Mouse (Mus musculus): ENCODE measurements around the gene Gm44973. TPM values are rescaled to one million over a fixed set of nuclear protein-coding genes. Genes with fewer than 3 reads are reported as not detected.
A peak's percentile ranks its signal among the peaks of the same experiment; 100 is the strongest.

The Gm44973 gene
- 0.34 TPM in 1 of 2 replicates, not detected in the other for polyA plus RNA-seq (2014; fragmentation: Nextera tagmentation; extraction: Ambion mirVana)

DNA sequence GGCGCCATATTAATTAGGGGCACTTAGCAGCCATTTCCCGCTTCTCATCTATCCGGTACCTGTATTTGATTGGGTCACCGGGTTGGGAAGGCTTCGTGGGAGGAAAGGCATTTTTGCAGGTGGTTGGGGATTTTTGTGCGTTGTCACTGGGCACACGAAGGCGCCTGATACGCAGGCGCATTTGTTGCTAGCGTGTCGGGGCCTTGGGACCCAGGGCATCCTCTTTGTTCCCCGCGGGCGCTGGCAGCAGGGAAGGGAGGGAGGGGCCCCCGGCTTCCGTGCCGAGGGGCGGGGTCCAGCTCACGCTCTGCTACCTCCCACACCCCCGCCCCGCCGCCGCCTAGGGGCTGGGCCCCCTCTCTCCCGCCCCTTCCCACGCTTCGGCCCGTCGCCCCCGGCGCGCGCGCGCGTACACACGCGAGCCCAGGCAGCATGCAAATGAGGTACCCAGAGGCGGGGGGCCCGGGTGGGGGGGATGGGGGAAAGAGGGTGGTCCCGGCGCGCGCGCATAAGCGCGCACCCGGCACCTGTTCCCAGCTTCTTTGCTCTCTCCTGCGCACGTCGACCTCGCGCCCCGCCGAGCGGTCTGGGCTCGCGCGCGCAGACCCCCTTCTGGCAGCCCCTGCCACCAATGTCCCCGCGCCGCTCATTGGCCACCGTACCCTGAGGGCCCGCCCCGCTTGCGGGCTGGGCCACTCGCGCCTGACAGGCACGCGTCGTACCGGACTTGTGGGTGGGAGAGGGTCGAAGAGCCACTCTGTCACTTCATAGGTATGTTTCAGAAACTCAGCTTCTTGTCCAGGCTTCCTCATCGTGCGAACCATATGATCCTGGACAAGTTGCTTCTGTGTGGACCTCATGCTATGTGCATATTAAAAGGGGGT, at the start of gene Gm44973:
TSS of gene Gm44973 (plus strand) at position 379 of the 884 bp plus-strand sequence.
- Histone ChIP-seq H3K9me3 (ENCODE audit: control insufficient read depth, low read length) (no peaks in the 10 kb centered on the region), H3K4me3 (ENCODE audit: control insufficient read depth in 1 of 2, insufficient read depth in 1 of 2, low read depth in 1 of 2, low read length in 2 of 2) (peak within 1 kb of the TSS; percentile 64 to 84), H3K27ac (replicated peaks in 1 of 2; ENCODE audit: control insufficient read depth in 1 of 2, insufficient read depth in 1 of 2, low read depth in 2 of 2, low read length in 2 of 2) (peak within 1 kb of the TSS; percentile 97 to 99), H3K27me3 (ENCODE audit: control insufficient read depth, insufficient read depth, low read length) (no peaks in the 10 kb centered on the region), H3K4me2 (ENCODE audit: low read length) (peak within 1 kb of the TSS; percentile 70), H3K9ac (ENCODE audit: low read length) (peak within 1 kb of the TSS; percentile 88), H3K4me1 (ENCODE audit: control insufficient read depth in 2 of 2, insufficient read depth in 2 of 2, low read length in 2 of 2) (peaks cover 0 to 13% of the 10 kb centered on the region in 2 experiments; a peak in 2 of 4 replicates), H3K36me3 (ENCODE audit: control insufficient read depth, insufficient read depth, low read length) (peaks cover 34% of the 10 kb centered on the region)
- WGBS: under 1% methylated on average over 64 of the region's 76 CpGs
- peak; percentile 84 for ATAC-seq (ENCODE audit: insufficient number of reproducible peaks, insufficient read depth, low FRiP score, low read depth)

DNA sequence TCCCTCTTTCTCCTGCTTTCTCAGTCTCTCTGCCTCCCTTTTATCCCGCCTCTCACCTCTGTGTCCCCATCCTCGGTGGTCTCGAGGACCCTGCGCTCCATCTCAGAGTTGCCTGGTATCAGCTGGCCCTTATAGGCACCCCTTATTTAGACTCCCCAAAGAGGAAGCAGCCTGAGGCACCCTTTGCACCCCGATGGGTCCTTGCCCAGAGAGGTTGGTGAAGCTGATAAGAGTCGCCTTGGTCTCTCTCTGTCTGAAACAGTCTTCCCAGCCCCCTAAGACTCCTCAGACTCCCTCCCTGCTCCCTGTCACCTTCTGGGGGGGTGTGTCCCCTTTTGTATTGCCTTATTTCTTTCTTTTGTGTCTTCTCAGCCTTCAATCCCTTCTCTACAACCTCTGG, 44.2 kb upstream of the Gm44973 start, which contains the start of gene Sbk3:
TSS of gene Sbk3 (minus strand) at position 101 of the 400 bp plus-strand sequence.
- H3K9me3 ChIP-seq (ENCODE audit: control insufficient read depth, low read length): no peaks in the 10 kb centered on the region
- ATAC-seq (ENCODE audit: insufficient number of reproducible peaks, insufficient read depth, low FRiP score, low read depth): no peak
- peak within 1 kb of the TSS in 1 of 2 experiments; percentile 62; a peak in 2 of 4 replicates for H3K27ac ChIP-seq (replicated peaks in 1 of 2; ENCODE audit: control insufficient read depth in 1 of 2, insufficient read depth in 1 of 2, low read depth in 2 of 2, low read length in 2 of 2)
- no peaks in the 10 kb centered on the region for H3K27me3 ChIP-seq (ENCODE audit: control insufficient read depth, insufficient read depth, low read length)
- H3K9ac ChIP-seq (ENCODE audit: low read length): no peak within 1 kb of the TSS
- no peak within 1 kb of the TSS for H3K4me3 ChIP-seq (ENCODE audit: control insufficient read depth in 1 of 2, insufficient read depth in 1 of 2, low read depth in 1 of 2, low read length in 2 of 2)
- no peak within 1 kb of the TSS for H3K4me2 ChIP-seq (ENCODE audit: low read length)
- 40% methylated on average over 6 of the region's 6 CpGs for WGBS
- peaks cover 9% of the 10 kb centered on the region in 2 experiments for H3K4me1 ChIP-seq (ENCODE audit: control insufficient read depth in 2 of 2, insufficient read depth in 2 of 2, low read length in 2 of 2)
- no peaks in the 10 kb centered on the region for H3K36me3 ChIP-seq (ENCODE audit: control insufficient read depth, insufficient read depth, low read length)

- peaks cover 9% of the 10 kb centered on the region in 2 experiments for H3K4me1 ChIP-seq (ENCODE audit: control insufficient read depth in 2 of 2, insufficient read depth in 2 of 2, low read length in 2 of 2)
- WGBS: 18% methylated on average over 7 of the region's 7 CpGs
- no peak for ATAC-seq (ENCODE audit: insufficient number of reproducible peaks, insufficient read depth, low FRiP score, low read depth)
- peaks cover under 1% of the 10 kb centered on the region; the same call in 1 of the 2 replicates for H3K9me3 ChIP-seq (ENCODE audit: control insufficient read depth, low read length)
- H3K4me2 ChIP-seq (ENCODE audit: low read length): no peak overlapping the region
- no peaks in the 10 kb centered on the region for H3K36me3 ChIP-seq (ENCODE audit: control insufficient read depth, insufficient read depth, low read length)
- H3K4me3 ChIP-seq (ENCODE audit: control insufficient read depth in 1 of 2, insufficient read depth in 1 of 2, low read depth in 1 of 2, low read length in 2 of 2): no peak overlapping the region
- peak overlapping the region in 1 of 2 experiments; percentile 62; a peak in 2 of 4 replicates for H3K27ac ChIP-seq (replicated peaks in 1 of 2; ENCODE audit: control insufficient read depth in 1 of 2, insufficient read depth in 1 of 2, low read depth in 2 of 2, low read length in 2 of 2)
- H3K9ac ChIP-seq (ENCODE audit: low read length): no peak overlapping the region
- H3K27me3 ChIP-seq (ENCODE audit: control insufficient read depth, insufficient read depth, low read length): no peaks in the 10 kb centered on the region
These were observed 43.6 kb upstream of the Gm44973 start for GRCm38 (mm10) chr7:4971710-4972109.

- Histone ChIP-seq H3K27ac (replicated peaks in 1 of 2; ENCODE audit: control insufficient read depth in 1 of 2, insufficient read depth in 1 of 2, low read depth in 2 of 2, low read length in 2 of 2) (peak overlapping the region; percentile 62 to 63), H3K36me3 (ENCODE audit: control insufficient read depth, insufficient read depth, low read length) (no peaks in the 10 kb centered on the region), H3K4me2 (ENCODE audit: low read length) (0 out of 2 replicates have a peak overlapping the region, but pooled peaks have one; percentile 6), H3K4me1 (ENCODE audit: control insufficient read depth in 2 of 2, insufficient read depth in 2 of 2, low read length in 2 of 2) (peaks cover 9% of the 10 kb centered on the region in 2 experiments), H3K9ac (ENCODE audit: low read length) (no peak overlapping the region), H3K27me3 (ENCODE audit: control insufficient read depth, insufficient read depth, low read length) (no peaks in the 10 kb centered on the region), H3K9me3 (ENCODE audit: control insufficient read depth, low read length) (peaks cover 4% of the 10 kb centered on the region; the same call in 1 of the 2 replicates), H3K4me3 (ENCODE audit: control insufficient read depth in 1 of 2, insufficient read depth in 1 of 2, low read depth in 1 of 2, low read length in 2 of 2) (no peak overlapping the region)
- ATAC-seq (ENCODE audit: insufficient number of reproducible peaks, insufficient read depth, low FRiP score, low read depth): peak; percentile 55
- whole genome bisulfite sequencing: 41% methylated on average over 18 of the region's 18 CpGs
These were observed 42.8 kb upstream of the Gm44973 start for GRCm38 (mm10) chr7:4972321-4973047.

GRCm38 (mm10) chr7:4975455-4975854, 39.8 kb upstream of the Gm44973 start:
- ATAC-seq (ENCODE audit: insufficient number of reproducible peaks, insufficient read depth, low FRiP score, low read depth): no peak
- 55% methylated on average over 4 of the region's 4 CpGs for WGBS
- H3K36me3 ChIP-seq (ENCODE audit: control insufficient read depth, insufficient read depth, low read length): no peaks in the 10 kb centered on the region

GRCm38 (mm10) chr7:4976832-4977231, 38.5 kb upstream of the Gm44973 start:
- ATAC-seq (ENCODE audit: insufficient number of reproducible peaks, insufficient read depth, low FRiP score, low read depth): no peak
- Histone ChIP-seq H3K27me3 (ENCODE audit: control insufficient read depth, insufficient read depth, low read length) (no peaks in the 10 kb centered on the region), H3K4me1 (ENCODE audit: control insufficient read depth in 2 of 2, insufficient read depth in 2 of 2, low read length in 2 of 2) (peaks cover 11 to 18% of the 10 kb centered on the region in 2 experiments), H3K9me3 (ENCODE audit: control insufficient read depth, low read length) (peaks cover 4% of the 10 kb centered on the region; the same call in 1 of the 2 replicates), H3K4me3 (ENCODE audit: control insufficient read depth in 1 of 2, insufficient read depth in 1 of 2, low read depth in 1 of 2, low read length in 2 of 2) (no peak overlapping the region), H3K36me3 (ENCODE audit: control insufficient read depth, insufficient read depth, low read length) (no peaks in the 10 kb centered on the region), H3K27ac (replicated peaks in 1 of 2; ENCODE audit: control insufficient read depth in 1 of 2, insufficient read depth in 1 of 2, low read depth in 2 of 2, low read length in 2 of 2) (no peak overlapping the region), H3K9ac (ENCODE audit: low read length) (no peak overlapping the region), H3K4me2 (ENCODE audit: low read length) (no peak overlapping the region)
- WGBS: 86% methylated on average over 7 of the region's 7 CpGs

More at GRCm38 (mm10) chr7:4975455-4975854, 39.8 kb upstream of the Gm44973 start:
- Histone ChIP-seq H3K9ac (ENCODE audit: low read length) (no peak overlapping the region), H3K27me3 (ENCODE audit: control insufficient read depth, insufficient read depth, low read length) (no peaks in the 10 kb centered on the region), H3K9me3 (ENCODE audit: control insufficient read depth, low read length) (peaks cover 4% of the 10 kb centered on the region; the same call in 1 of the 2 replicates), H3K4me2 (ENCODE audit: low read length) (no peak overlapping the region), H3K4me1 (ENCODE audit: control insufficient read depth in 2 of 2, insufficient read depth in 2 of 2, low read length in 2 of 2) (peaks cover 12 to 18% of the 10 kb centered on the region in 2 experiments), H3K4me3 (ENCODE audit: control insufficient read depth in 1 of 2, insufficient read depth in 1 of 2, low read depth in 1 of 2, low read length in 2 of 2) (no peak overlapping the region), H3K27ac (replicated peaks in 1 of 2; ENCODE audit: control insufficient read depth in 1 of 2, insufficient read depth in 1 of 2, low read depth in 2 of 2, low read length in 2 of 2) (no peak overlapping the region)

- peaks cover 4% of the 10 kb centered on the region for H3K27me3 ChIP-seq (ENCODE audit: control insufficient read depth, insufficient read depth, low read length)
These were observed 27.0 kb upstream of the Gm44973 start for GRCm38 (mm10) chr7:4988250-4988649.

More at GRCm38 (mm10) chr7:4988250-4988649, 27.0 kb upstream of the Gm44973 start:
- no peak overlapping the region for H3K27ac ChIP-seq (replicated peaks in 1 of 2; ENCODE audit: control insufficient read depth in 1 of 2, insufficient read depth in 1 of 2, low read depth in 2 of 2, low read length in 2 of 2)
- H3K9ac ChIP-seq (ENCODE audit: low read length): no peak overlapping the region
- H3K4me1 ChIP-seq (ENCODE audit: control insufficient read depth in 2 of 2, insufficient read depth in 2 of 2, low read length in 2 of 2): no peaks in the 10 kb centered on the region
- no peaks in the 10 kb centered on the region for H3K9me3 ChIP-seq (ENCODE audit: control insufficient read depth, low read length)
- no peak overlapping the region for H3K4me2 ChIP-seq (ENCODE audit: low read length)
- no peak for ATAC-seq (ENCODE audit: insufficient number of reproducible peaks, insufficient read depth, low FRiP score, low read depth)
- peaks cover 19% of the 10 kb centered on the region for H3K36me3 ChIP-seq (ENCODE audit: control insufficient read depth, insufficient read depth, low read length)
- 30% methylated on average over 2 of the region's 2 CpGs for WGBS
- H3K4me3 ChIP-seq (ENCODE audit: control insufficient read depth in 1 of 2, insufficient read depth in 1 of 2, low read depth in 1 of 2, low read length in 2 of 2): no peak overlapping the region
